Mouse (Mus musculus): ENCODE data around the gene Hnrnpll. TPM values are rescaled to one million over a fixed set of nuclear protein-coding genes. Genes with fewer than 3 reads are reported as not detected.
A peak's percentile ranks its signal among the peaks of the same experiment; 100 is the strongest.
"Not testable (repeated sequence)": the region's sequence is repeated elsewhere in the genome, so short reads cannot be mapped to it uniquely, and the experiment has no call there.

The Hnrnpll gene
- total RNA-seq, 2 experiments from 2014 or later = 62.6 to 67.3 TPM

- DNase-seq (ENCODE audit: extremely low spot score in 1 of 2, low spot score in 2 of 2) = no peak
Measured at GRCm38 (mm10) chr17:80014361-80014809, 47.7 kb downstream of the Hnrnpll start.

DNA sequence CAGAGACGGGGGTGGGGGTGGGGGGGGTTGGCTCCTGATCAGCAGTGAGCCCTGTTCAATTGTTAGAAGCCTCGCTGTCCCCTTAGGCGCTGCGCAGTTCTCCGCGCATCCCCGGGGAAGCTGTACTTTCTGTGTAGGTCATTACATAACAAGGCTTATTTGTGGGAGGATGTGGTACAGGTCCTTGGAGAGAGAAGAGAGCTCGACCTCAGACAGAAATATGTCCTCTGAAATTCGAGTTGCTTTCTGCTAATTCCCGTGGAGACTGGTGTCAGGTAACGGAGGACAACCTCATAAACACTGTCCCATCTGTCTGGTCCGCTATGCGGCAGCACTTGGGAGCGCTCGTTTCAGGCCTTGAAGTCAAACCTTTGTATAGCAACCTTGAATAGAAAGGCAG, 52.2 kb downstream of the Hnrnpll start:
- intact Hi-C loops (cut with DNase I) = loop anchor here (10.0 kb wide), 1 partner anchor 345 kb away; no protein-coding TSS in a partner anchor

More at GRCm38 (mm10) chr17:80014361-80014809, 47.7 kb downstream of the Hnrnpll start:
- intact Hi-C loops (cut with DNase I) = loop anchor here (10.0 kb wide), 1 partner anchor 350 kb away; no protein-coding TSS in a partner anchor

DNA sequence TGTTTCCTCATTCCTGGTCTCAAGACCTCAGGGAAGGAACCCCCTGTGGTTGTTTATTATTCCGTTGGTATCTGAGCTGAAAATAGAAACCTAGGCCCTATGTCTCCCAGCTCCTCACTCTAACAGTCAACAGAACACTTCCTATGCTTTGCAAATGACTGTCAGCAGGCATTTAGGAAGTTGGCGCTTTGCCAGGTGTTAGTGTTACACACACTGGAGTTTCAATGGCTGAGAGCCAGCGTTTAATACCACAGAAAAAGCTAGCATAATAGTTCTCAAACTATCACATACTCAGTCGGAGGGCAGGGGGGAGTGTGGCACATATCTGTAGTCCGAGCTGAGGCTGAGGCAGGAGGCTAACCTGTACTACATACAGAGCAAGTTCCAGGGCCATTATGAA, 53.3 kb downstream of the Hnrnpll start:
- peak; percentile 73 to 91 for DNase-seq (ENCODE audit: extremely low spot score in 1 of 2, low spot score in 2 of 2)
- intact Hi-C loops (cut with DNase I) = no loop called here

More for the DNA sequence above, 52.2 kb downstream of the Hnrnpll start:
- DNase-seq (ENCODE audit: extremely low spot score in 1 of 2, low spot score in 2 of 2) = no peak

DNA sequence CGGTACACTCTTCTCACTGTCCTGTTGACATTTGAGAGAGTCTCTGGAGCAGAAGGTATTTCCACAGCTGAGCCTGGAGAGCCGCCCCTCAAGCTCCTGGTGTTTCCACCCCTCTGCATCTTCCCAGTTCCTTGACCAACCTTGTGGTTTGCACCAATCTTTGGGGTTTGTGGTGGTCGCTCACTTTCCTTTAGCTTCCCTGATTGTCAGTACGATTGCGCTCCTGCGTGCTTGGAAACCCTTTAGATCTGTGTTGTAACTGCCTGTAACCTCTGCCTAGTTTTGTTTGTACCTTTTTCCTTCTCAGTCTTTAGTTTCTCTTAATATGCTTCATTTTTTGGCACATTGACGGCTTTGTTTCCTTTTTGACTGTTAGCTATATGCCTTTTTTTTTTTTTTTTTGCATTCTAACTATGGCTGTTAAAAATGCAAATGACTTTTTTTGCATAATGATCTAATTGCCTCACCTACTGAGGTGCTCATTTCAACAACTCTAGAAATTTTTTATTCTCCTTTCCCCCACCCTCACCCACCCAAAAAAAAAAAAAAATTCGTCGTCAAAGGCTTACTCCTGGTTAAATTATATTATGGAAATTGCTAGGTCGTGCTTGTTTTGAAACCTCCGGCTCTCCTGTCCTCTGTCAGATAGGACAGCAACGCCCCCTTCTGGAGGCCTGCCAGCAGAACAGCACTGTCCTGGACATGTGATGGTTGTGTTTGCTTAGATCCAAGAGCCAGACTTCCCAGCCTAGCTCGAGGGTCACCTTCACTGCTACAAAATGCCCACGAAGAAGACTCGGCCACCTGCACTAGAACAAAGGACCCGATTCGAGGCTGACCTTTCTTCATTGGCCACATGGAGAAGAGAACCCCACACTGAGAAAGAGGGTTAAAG, 57.5 kb downstream of the Hnrnpll start:
- intact Hi-C loops (cut with DNase I) = no loop called here
- DNase-seq (ENCODE audit: extremely low spot score in 1 of 2, low spot score in 2 of 2) = peak in 1 of 2 experiments; percentile 90

GRCm38 (mm10) chr17:80003851-80004250, 58.3 kb downstream of the Hnrnpll start:
- intact Hi-C loops (cut with DNase I) = not testable (repeated sequence)

DNA sequence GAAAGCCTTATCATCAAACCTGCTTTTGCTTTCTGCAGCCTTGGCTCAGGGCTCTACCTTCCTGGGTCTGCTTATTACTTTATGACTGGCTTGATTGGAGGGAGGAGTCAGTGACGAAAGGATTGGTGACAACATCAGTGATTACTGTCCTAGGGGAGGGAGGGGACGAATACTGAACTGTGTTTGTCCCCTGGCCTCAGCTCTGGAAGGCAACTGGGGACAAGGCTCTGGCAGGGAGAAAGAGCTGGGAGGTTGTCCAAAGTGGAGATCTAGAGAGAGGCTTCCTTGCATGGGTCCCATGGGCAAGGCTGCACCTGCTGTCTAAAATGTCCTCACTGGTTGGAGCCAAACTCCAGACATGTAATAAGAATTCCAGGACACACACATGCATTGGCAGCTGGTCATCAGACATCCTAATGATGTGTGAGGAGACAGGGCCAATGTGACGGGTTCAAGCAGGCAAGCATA, 59.7 kb downstream of the Hnrnpll start:
- intact Hi-C loops (cut with DNase I) = no loop called here
- no peak for DNase-seq (ENCODE audit: extremely low spot score in 1 of 2, low spot score in 2 of 2)

More at GRCm38 (mm10) chr17:80003851-80004250, 58.3 kb downstream of the Hnrnpll start:
- not testable (repeated sequence) for DNase-seq (ENCODE audit: extremely low spot score in 1 of 2, low spot score in 2 of 2)

GRCm38 (mm10) chr17:79999631-80000030, 62.5 kb downstream of the Hnrnpll start:
- intact Hi-C loops (cut with DNase I) = loop anchor here (5.0 kb wide), 1 partner anchor 102 kb away; the partner anchor contains the start of gene Atl2
- DNase-seq (ENCODE audit: extremely low spot score in 1 of 2, low spot score in 2 of 2) = no peak

DNA sequence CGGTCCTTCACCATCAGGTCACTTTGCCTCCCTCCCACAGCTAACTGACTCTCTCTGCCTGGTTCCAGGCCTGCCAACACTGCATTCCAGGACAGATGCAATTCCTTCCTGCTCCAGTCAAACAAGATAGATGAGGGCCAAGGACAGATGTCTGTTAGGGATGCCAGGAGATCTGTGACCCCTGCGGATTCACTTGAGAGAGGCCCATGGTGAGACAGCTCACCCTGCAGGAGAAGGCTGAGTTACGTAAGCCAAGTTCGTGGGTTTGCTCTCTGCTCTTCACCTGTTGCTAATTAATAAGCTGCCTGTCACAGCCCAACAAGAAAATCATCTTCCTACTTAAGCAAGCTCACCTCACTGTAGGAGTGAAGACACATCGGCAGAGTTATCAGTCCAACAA, 63.1 kb downstream of the Hnrnpll start:
- DNase-seq (ENCODE audit: extremely low spot score in 1 of 2, low spot score in 2 of 2) = no peak
- intact Hi-C loops (cut with DNase I) = loop anchor here (5.0 kb wide), 1 partner anchor 102 kb away; the partner anchor contains the start of gene Atl2

DNA sequence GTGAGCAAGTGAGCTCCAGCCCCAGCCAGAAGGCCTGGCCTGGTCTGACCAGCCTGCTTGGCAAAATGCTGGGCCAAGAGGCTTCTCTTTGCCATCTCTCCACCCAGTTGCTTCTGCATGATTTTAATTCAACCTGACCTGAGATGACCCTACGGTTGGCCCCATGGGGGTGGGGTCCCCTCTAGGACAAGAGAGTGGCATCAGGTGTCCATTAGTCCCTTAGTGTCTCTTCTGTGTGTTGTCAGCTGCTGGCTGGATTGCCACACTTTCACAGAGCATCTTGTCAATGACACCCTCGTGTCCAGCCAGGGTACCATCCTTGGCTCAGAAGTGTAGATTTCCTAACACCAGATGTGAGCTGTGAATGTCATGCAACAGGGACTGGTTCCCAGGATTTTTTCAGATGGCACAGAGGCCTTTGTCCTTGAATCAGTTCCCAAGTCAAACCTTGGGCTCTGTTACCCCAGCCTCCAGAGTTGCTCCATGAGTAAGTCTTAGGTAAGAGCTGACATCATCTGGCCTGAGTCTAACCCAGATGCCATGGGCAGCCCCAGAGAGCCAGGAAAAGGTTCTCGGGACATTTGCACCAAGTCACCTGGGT, 66.9 kb downstream of the Hnrnpll start:
- no peak for DNase-seq (ENCODE audit: extremely low spot score in 1 of 2, low spot score in 2 of 2)
- intact Hi-C loops (cut with DNase I) = loop anchor here (5.0 kb wide), 1 partner anchor 98 kb away; the partner anchor contains the start of gene Atl2

- DNase-seq (ENCODE audit: extremely low spot score in 1 of 2, low spot score in 2 of 2) = no peak
- intact Hi-C loops (cut with DNase I) = no loop called here
Measured at GRCm38 (mm10) chr17:79992114-79992513, 70.0 kb downstream of the Hnrnpll start.

DNA sequence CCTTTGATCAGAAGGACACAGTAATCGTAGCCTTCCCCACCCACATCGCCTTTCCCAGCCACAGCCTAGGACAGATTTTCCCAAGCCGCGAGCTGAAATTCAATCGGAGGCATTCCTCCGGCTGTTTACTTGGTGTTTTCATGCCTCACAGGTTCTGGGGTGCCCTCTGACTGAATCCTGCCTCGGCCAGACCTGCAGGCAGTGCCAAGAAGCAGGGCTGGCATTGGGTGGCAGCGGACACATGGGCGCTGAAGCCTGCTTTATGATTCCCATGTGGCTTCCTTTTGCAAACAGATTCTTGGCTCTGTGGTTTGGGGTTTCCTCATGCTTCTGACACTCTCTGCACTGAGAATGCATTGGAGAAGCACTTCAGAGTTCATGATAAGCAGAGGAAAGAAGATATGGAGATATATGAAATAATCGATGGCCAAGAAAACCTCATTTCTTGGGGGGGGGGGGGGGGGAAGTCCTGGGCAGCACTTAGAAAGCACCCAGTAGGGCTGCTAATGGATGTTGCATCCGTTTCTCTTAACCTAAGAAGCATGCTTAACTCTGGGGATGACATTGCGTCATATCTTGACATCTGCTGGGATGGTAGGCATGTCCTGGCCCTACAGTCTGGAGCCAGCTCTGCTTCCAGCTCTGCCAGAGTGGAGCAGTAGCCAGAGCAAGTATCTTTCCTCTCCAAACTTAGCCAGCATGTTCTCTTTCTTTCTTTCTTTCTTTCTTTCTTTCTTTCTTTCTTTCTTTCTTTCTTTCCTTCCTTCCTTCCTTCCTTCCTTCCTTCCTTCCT, 70.8 kb downstream of the Hnrnpll start:
- intact Hi-C loops (cut with DNase I) = no loop called here
- no peak for DNase-seq (ENCODE audit: extremely low spot score in 1 of 2, low spot score in 2 of 2)

DNA sequence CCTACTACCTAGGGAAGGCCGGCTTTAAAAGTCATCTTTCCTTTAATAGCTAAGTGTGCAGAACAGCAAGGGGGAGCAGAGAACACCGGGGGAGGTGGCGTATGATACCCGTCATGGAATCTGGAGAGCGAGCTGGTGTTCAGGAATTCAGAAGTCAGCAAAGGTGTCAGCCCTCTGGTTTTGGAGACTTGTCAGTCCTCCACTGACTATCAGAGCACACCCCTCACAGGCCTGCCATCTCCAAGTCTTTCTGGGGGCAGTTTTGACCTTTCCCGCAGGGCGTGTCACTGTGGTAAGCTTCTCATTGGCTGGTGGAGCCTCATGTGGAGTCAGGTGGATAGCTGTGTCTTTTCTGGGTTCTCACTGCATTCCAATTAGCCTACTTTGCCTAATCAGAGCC, 72.0 kb downstream of the Hnrnpll start:
- intact Hi-C loops (cut with DNase I) = no loop called here
- no peak for DNase-seq (ENCODE audit: extremely low spot score in 1 of 2, low spot score in 2 of 2)

DNA sequence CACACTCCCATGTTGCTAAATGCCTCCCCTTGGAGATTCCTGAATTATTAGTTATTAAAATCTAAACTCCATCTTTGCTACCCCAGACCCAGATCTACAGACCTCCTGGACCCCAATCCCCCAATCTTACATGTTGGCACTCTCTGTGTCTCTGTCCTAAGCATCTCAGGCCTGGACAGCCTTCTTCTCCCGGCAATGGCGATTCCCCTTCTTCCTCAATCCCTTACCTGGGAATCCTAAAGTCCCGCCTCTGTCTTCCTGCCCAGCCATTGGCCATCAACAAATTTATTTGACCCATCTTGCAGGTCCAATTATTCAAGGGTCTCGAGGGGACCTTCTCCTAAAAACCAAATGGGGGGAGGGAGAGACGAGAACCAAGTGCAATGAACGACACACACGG, 77.7 kb downstream of the Hnrnpll start:
- no peak for DNase-seq (ENCODE audit: extremely low spot score in 1 of 2, low spot score in 2 of 2)
- intact Hi-C loops (cut with DNase I) = no loop called here

- DNase-seq (ENCODE audit: extremely low spot score in 1 of 2, low spot score in 2 of 2) = no peak
- intact Hi-C loops (cut with DNase I) = no loop called here
Measured at GRCm38 (mm10) chr17:79982955-79983529, 79.1 kb downstream of the Hnrnpll start.

- DNase-seq (ENCODE audit: extremely low spot score in 1 of 2, low spot score in 2 of 2) = no peak
- intact Hi-C loops (cut with DNase I) = no loop called here
Measured at GRCm38 (mm10) chr17:79982548-79982947, 79.6 kb downstream of the Hnrnpll start.

DNA sequence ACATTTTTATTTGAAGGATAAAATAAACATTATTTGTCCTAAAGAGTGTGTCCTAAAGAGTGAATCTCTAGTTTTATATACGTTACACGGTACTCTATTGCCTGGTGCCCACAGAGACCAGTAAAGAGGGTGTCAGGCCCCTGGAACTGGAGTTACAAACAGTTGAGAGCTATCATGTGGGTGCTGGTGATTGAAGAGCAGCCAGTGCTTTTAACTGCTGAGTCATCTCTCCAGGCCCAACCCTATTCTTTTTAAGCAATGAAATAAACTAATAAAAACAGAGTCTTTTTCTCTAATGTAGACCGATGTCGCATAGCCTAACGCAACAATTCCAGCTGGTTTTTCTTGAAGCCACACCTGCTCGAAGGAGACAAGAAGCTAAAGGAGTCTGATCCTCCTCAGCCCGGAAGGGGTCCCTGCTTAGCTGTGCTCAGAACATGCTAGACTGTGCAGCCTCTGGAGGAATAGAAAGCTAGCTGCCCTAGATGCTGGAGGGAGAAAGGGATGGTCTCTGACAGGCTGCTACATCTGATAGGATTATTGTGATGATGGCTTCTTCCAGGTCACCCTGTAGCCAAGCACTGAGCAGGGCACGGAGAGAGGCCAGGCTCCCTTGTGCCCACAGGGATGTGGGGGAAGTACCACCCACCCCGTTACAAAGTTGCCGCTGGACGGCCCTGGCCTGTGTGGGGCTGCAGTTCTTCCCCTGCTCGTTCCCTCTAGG, 80.2 kb downstream of the Hnrnpll start:
- DNase-seq (ENCODE audit: extremely low spot score in 1 of 2, low spot score in 2 of 2) = no peak
- intact Hi-C loops (cut with DNase I) = no loop called here

- no peak for DNase-seq (ENCODE audit: extremely low spot score in 1 of 2, low spot score in 2 of 2)
- intact Hi-C loops (cut with DNase I) = no loop called here
Measured at GRCm38 (mm10) chr17:79981348-79981747, 80.8 kb downstream of the Hnrnpll start.
